Mouse (Mus musculus) liver, embryonic 13.5 days (tissue): Measurements from ENCODE around the gene Slc2a6. TPM values are rescaled to one million over a fixed set of nuclear protein-coding genes. Genes with fewer than 3 reads are reported as not detected.

Experiments used
- ATAC-seq: fragments of 200-750 bp; cut with Nextera tagmentation; 2 replicates; pipeline ENCODE4 v1.8.0; 2017; ENCODE audit warnings: low read depth, mild to moderate bottlenecking, moderate number of reproducible peaks, moderate library complexity
- DNase-seq: peaks from one replicate; pipeline ENCODE4 v3.0.0; 2022
- H3K27ac ChIP-seq: fragments of 300-500 bp; sonication (generic); 2 replicates; pipeline ENCODE4 v1.5.1; 2015; ENCODE audit warnings: moderate library complexity, mild to moderate bottlenecking, inconsistent platforms
- H3K27me3 ChIP-seq: fragments of 300-500 bp; sonication (generic); 2 replicates; pipeline ENCODE4 v1.6.1; 2015; ENCODE audit warnings: mild to moderate bottlenecking, inconsistent platforms
- H3K36me3 ChIP-seq: fragments of 300-500 bp; sonication (generic); 2 replicates; pipeline ENCODE4 v1.6.1; 2015; ENCODE audit warnings: mild to moderate bottlenecking, inconsistent platforms
- H3K4me1 ChIP-seq: fragments of 300-500 bp; sonication (generic); replicated peaks from 2 replicates; pipeline ENCODE4 v1.6.1; 2015; ENCODE audit warnings: inconsistent platforms
- H3K4me2 ChIP-seq: fragments of 300-500 bp; sonication (generic); 2 replicates; pipeline ENCODE4 v1.6.1; 2015; ENCODE audit warnings: inconsistent platforms, mild to moderate bottlenecking, moderate library complexity
- H3K4me3 ChIP-seq: fragments of 300-500 bp; sonication (generic); replicated peaks from 2 replicates; pipeline ENCODE4 v1.5.1; 2015; ENCODE audit warnings: mild to moderate bottlenecking, inconsistent platforms
- H3K9ac ChIP-seq: fragments of 300-500 bp; sonication (generic); 2 replicates; pipeline ENCODE4 v1.6.1; 2015; ENCODE audit warnings: mild to moderate bottlenecking, inconsistent platforms
- H3K9me3 ChIP-seq: fragments of 300-500 bp; sonication (generic); replicated peaks from 2 replicates; pipeline ENCODE4 v1.6.1; 2016; ENCODE audit warnings: inconsistent platforms
- WGBS: fragments of 180-500 bp; shearing (Covaris S2); methylation state at CpG from one replicate; pipeline ENCODE4 v1.1.7; 2015; ENCODE audit not compliant: insufficient replicate concordance; 5-methylcytosine and 5-hydroxymethylcytosine counted together
- polyA plus RNA-seq: library from polyadenylated mRNA; unstranded; fragments of >200 nt; fragmentation: Nextera tagmentation; extraction: Ambion mirVana; gene quantifications from 2 replicates; pipeline ENCODE4 v1.2.1, GENCODE M21; 2015

Gene Slc2a6
- polyA plus RNA-seq, 1 experiment from 2014 or later, result 0.20 TPM

- H3K9me3 ChIP-seq, result no peaks in the 10 kb centered on the region
- DNase-seq (no peak), ATAC-seq (no peak)
- no peak overlapping the region for H3K9ac ChIP-seq
- no peaks in the 10 kb centered on the region for H3K27me3 ChIP-seq
- no peak overlapping the region for H3K4me2 ChIP-seq
- no peak overlapping the region for H3K4me3 ChIP-seq
- no peak overlapping the region for H3K27ac ChIP-seq
- H3K36me3 ChIP-seq, result no peaks in the 10 kb centered on the region
- H3K4me1 ChIP-seq, result peaks cover 6% of the 10 kb centered on the region; the same call in 1 of the 2 replicates
- WGBS, result 42% methylated on average over 12 of the region's 12 CpGs
Observed at GRCm38 (mm10) chr2:27058751-27059150, 31.0 kb upstream of the Slc2a6 start.

GRCm38 (mm10) chr2:27058251-27058650, 30.5 kb upstream of the Slc2a6 start:
- H3K4me3 ChIP-seq, result no peak overlapping the region
- H3K4me2 ChIP-seq, result no peak overlapping the region
- no peaks in the 10 kb centered on the region for H3K27me3 ChIP-seq
- peaks cover 6% of the 10 kb centered on the region; the same call in 1 of the 2 replicates for H3K4me1 ChIP-seq
- no peaks in the 10 kb centered on the region for H3K9me3 ChIP-seq
- H3K36me3 ChIP-seq, result no peaks in the 10 kb centered on the region
- no peak overlapping the region for H3K9ac ChIP-seq
- no peak overlapping the region for H3K27ac ChIP-seq
- DNase-seq, result no peak
- WGBS, result 33% methylated on average over 4 of the region's 4 CpGs
- ATAC-seq, result no peak

GRCm38 (mm10) chr2:27049408-27049807, 21.6 kb upstream of the Slc2a6 start:
- H3K4me2 ChIP-seq, result no peak overlapping the region
- no peak overlapping the region for H3K4me3 ChIP-seq
- H3K36me3 ChIP-seq, result no peaks in the 10 kb centered on the region
- H3K9ac ChIP-seq, result no peak overlapping the region
- DNase-seq, result no peak
- peaks cover 3% of the 10 kb centered on the region; the same call in 1 of the 2 replicates for H3K4me1 ChIP-seq
- H3K27ac ChIP-seq, result peak overlapping the region; percentile 6; the same call in 1 of the 2 replicates
- H3K27me3 ChIP-seq, result no peaks in the 10 kb centered on the region
- ATAC-seq, result no peak
- no peaks in the 10 kb centered on the region for H3K9me3 ChIP-seq
- WGBS, result 55% methylated on average over 6 of the region's 6 CpGs

GRCm38 (mm10) chr2:27045979-27046770, 18.4 kb upstream of the Slc2a6 start:
- H3K9ac ChIP-seq, result no peak overlapping the region
- ATAC-seq (no peak), DNase-seq (no peak)
- 49% methylated on average over 8 of the region's 8 CpGs for WGBS
- no peak overlapping the region for H3K4me2 ChIP-seq
- H3K27ac ChIP-seq, result no peak overlapping the region
- H3K4me3 ChIP-seq, result no peak overlapping the region
- H3K36me3 ChIP-seq, result no peaks in the 10 kb centered on the region
- H3K9me3 ChIP-seq, result no peaks in the 10 kb centered on the region
- H3K27me3 ChIP-seq, result no peaks in the 10 kb centered on the region
- H3K4me1 ChIP-seq, result peaks cover 10% of the 10 kb centered on the region

- Histone ChIP-seq H3K36me3 (no peaks in the 10 kb centered on the region), H3K9ac (no peak overlapping the region), H3K4me3 (no peak overlapping the region), H3K9me3 (no peaks in the 10 kb centered on the region), H3K27ac (no peak overlapping the region), H3K4me2 (no peak overlapping the region), H3K4me1 (peaks cover 10% of the 10 kb centered on the region), H3K27me3 (no peaks in the 10 kb centered on the region)
- no peak for ATAC-seq
- 54% methylated on average over 3 of the region's 3 CpGs for WGBS
- no peak for DNase-seq
Observed at GRCm38 (mm10) chr2:27044641-27045040, 16.8 kb upstream of the Slc2a6 start.

GRCm38 (mm10) chr2:27044166-27044565, 16.4 kb upstream of the Slc2a6 start:
- Histone ChIP-seq H3K9me3 (no peaks in the 10 kb centered on the region), H3K4me2 (no peak overlapping the region), H3K36me3 (no peaks in the 10 kb centered on the region), H3K27me3 (no peaks in the 10 kb centered on the region), H3K4me1 (peaks cover 10% of the 10 kb centered on the region), H3K9ac (no peak overlapping the region), H3K27ac (no peak overlapping the region), H3K4me3 (no peak overlapping the region)
- ATAC-seq (no peak), DNase-seq (no peak)
- WGBS, result 82% methylated on average over 4 of the region's 4 CpGs

- no peak overlapping the region for H3K4me3 ChIP-seq
- DNase-seq (peak; percentile 35), ATAC-seq (peak; percentile 44)
- no peak overlapping the region for H3K9ac ChIP-seq
- H3K4me1 ChIP-seq, result peaks cover 10% of the 10 kb centered on the region
- H3K4me2 ChIP-seq, result no peak overlapping the region
- H3K27me3 ChIP-seq, result no peaks in the 10 kb centered on the region
- WGBS, result 31% methylated on average over 3 of the region's 3 CpGs
- no peaks in the 10 kb centered on the region for H3K36me3 ChIP-seq
- H3K9me3 ChIP-seq, result no peaks in the 10 kb centered on the region
- H3K27ac ChIP-seq, result no peak overlapping the region
Observed at GRCm38 (mm10) chr2:27043461-27043860, 15.7 kb upstream of the Slc2a6 start.

GRCm38 (mm10) chr2:27042131-27042844, 14.5 kb upstream of the Slc2a6 start:
- Histone ChIP-seq H3K4me2 (no peak overlapping the region), H3K27me3 (no peaks in the 10 kb centered on the region), H3K36me3 (no peaks in the 10 kb centered on the region), H3K27ac (peak overlapping the region; percentile 65), H3K4me1 (peaks cover 7% of the 10 kb centered on the region), H3K9ac (no peak overlapping the region), H3K9me3 (no peaks in the 10 kb centered on the region), H3K4me3 (no peak overlapping the region)
- ATAC-seq (peak; percentile 79), DNase-seq (no peak)
- WGBS, result 62% methylated on average over 8 of the region's 8 CpGs

- no peaks in the 10 kb centered on the region for H3K36me3 ChIP-seq
- no peaks in the 10 kb centered on the region for H3K9me3 ChIP-seq
- 8% methylated on average over 1 of the region's 1 CpGs for WGBS
- ATAC-seq, result no peak
- peaks cover 7% of the 10 kb centered on the region for H3K4me1 ChIP-seq
- no peak overlapping the region for H3K9ac ChIP-seq
- H3K4me2 ChIP-seq, result no peak overlapping the region
- H3K4me3 ChIP-seq, result no peak overlapping the region
- DNase-seq, result no peak
- H3K27ac ChIP-seq, result no peak overlapping the region
- no peaks in the 10 kb centered on the region for H3K27me3 ChIP-seq
Observed at GRCm38 (mm10) chr2:27039286-27039685, 11.5 kb upstream of the Slc2a6 start.

- Histone ChIP-seq H3K27ac (no peak overlapping the region), H3K27me3 (no peaks in the 10 kb centered on the region), H3K9ac (no peak overlapping the region), H3K4me3 (no peak overlapping the region), H3K4me2 (no peak overlapping the region), H3K9me3 (no peaks in the 10 kb centered on the region), H3K4me1 (peaks cover 7% of the 10 kb centered on the region), H3K36me3 (no peaks in the 10 kb centered on the region)
- ATAC-seq (no peak), DNase-seq (peak; percentile 39)
- 0% methylated on average over 3 of the region's 3 CpGs for WGBS
Observed at GRCm38 (mm10) chr2:27038596-27038995, 10.8 kb upstream of the Slc2a6 start.

- Histone ChIP-seq H3K4me2 (no peak overlapping the region), H3K9ac (no peak overlapping the region), H3K4me1 (peaks cover 5% of the 10 kb centered on the region), H3K27ac (no peak overlapping the region), H3K36me3 (no peaks in the 10 kb centered on the region), H3K9me3 (no peaks in the 10 kb centered on the region), H3K4me3 (no peak overlapping the region), H3K27me3 (no peaks in the 10 kb centered on the region)
- DNase-seq (no peak), ATAC-seq (peak; percentile 62)
- WGBS, result 62% methylated on average over 4 of the region's 4 CpGs
Observed at GRCm38 (mm10) chr2:27037008-27037407, 9.2 kb upstream of the Slc2a6 start.
